Mouse (Mus musculus): Measurements from ENCODE around the gene Glt8d1. TPM values are rescaled to one million over a fixed set of nuclear protein-coding genes. Genes with fewer than 3 reads are reported as not detected.

Glt8d1 gene
- polyA plus RNA-seq, 1 experiment: 7.4 TPM

GRCm38 (mm10) chr14:31045817-31046216, 44.6 kb downstream of the Glt8d1 start:
- H3K36me3 ChIP-seq (ENCODE audit: control insufficient read depth, insufficient read depth, low read length): peaks cover 30% of the 10 kb centered on the region
- no peak overlapping the region for H3K27ac ChIP-seq (ENCODE audit: insufficient read depth, low read length)
- no peak for DNase-seq (ENCODE audit: low read depth in 1 of 2, low spot score in 2 of 2)
- WGBS: 95% methylated on average over 1 of the region's 1 CpGs
- no peak overlapping the region for H3K4me3 ChIP-seq (ENCODE audit: extremely low read depth, insufficient read depth, insufficient read length)
- H3K4me1 ChIP-seq (ENCODE audit: control insufficient read depth, insufficient read depth, insufficient read length): no peaks in the 10 kb centered on the region
- H3K27me3 ChIP-seq (ENCODE audit: control insufficient read depth, insufficient read depth, low read length): no peaks in the 10 kb centered on the region
- no peak for TF ChIP-seq CTCF (IDR thresholded peaks at IDR 0.05; ENCODE audit: extremely low read depth, insufficient read depth, insufficient read length, insufficient replicate concordance)
- TF ChIP-seq POLR2A (IDR thresholded peaks at IDR 0.05; ENCODE audit: low read depth, low read length): no peak

Other genes with a start within 250 kb of the Glt8d1 start
- 13.0 and 18.0 TPM in 2 replicates for gene Tmem110, start 175.8 kb upstream of the Glt8d1 start, polyA plus RNA-seq (2012; rRNA removed)
- gene Mustn1, start 122.2 kb upstream of the Glt8d1 start, polyA plus RNA-seq (2012; rRNA removed): 4.9 and 7.3 TPM in 2 replicates
- 0.50 and 1.2 TPM in 2 replicates for gene Itih4, start 114.9 kb upstream of the Glt8d1 start, polyA plus RNA-seq (2012; rRNA removed)
- gene Itih3, start 77.6 kb upstream of the Glt8d1 start, polyA plus RNA-seq (2012; rRNA removed): 1.4 TPM in 2 replicates
- 0.02 TPM in 1 of 2 replicates, not detected in the other for gene Itih1, start 58.1 kb upstream of the Glt8d1 start, polyA plus RNA-seq (2012; rRNA removed)
- 1.7 and 2.0 TPM in 2 replicates for gene Nek4, start 50.0 kb upstream of the Glt8d1 start, polyA plus RNA-seq (2012; rRNA removed)
- gene Spcs1, start 272 bp downstream of the Glt8d1 start, polyA plus RNA-seq (2012; rRNA removed): 49.4 and 50.8 TPM in 2 replicates
- gene Pbrm1, start 17.7 kb downstream of the Glt8d1 start, polyA plus RNA-seq (2012; rRNA removed): 9.2 and 14.4 TPM in 2 replicates
- gene Gnl3, start 17.8 kb downstream of the Glt8d1 start, polyA plus RNA-seq (2012; rRNA removed): 13.0 and 16.3 TPM in 2 replicates
- gene Smim4, start 127.6 kb downstream of the Glt8d1 start, polyA plus RNA-seq (2012; rRNA removed): 33.3 and 44.2 TPM in 2 replicates
- 30.3 and 46.4 TPM in 2 replicates for gene Nt5dc2, start 129.7 kb downstream of the Glt8d1 start, polyA plus RNA-seq (2012; rRNA removed)
- gene Stab1, start 167.2 kb downstream of the Glt8d1 start, polyA plus RNA-seq (2012; rRNA removed): 42.1 and 44.3 TPM in 2 replicates
- 0.18 and 0.62 TPM in 2 replicates for gene Tnnc1, start 206.9 kb downstream of the Glt8d1 start, polyA plus RNA-seq (2012; rRNA removed)
- gene Nisch, start 215.5 kb downstream of the Glt8d1 start, polyA plus RNA-seq (2012; rRNA removed): 257 and 263 TPM in 2 replicates
- 4.0 and 4.3 TPM in 2 replicates for gene Sema3g, start 216.5 kb downstream of the Glt8d1 start, polyA plus RNA-seq (2012; rRNA removed)
- 4.9 and 6.3 TPM in 2 replicates for gene Phf7, start 249.9 kb downstream of the Glt8d1 start, polyA plus RNA-seq (2012; rRNA removed)

Data from spleen, adult 2 months (tissue).